Mouse (Mus musculus): ENCODE results near the gene Cdc42bpg. TPM values are rescaled to one million over a fixed set of nuclear protein-coding genes. Genes with fewer than 3 reads are reported as not detected.
"Not testable (repeated sequence)": the region's sequence is repeated elsewhere in the genome, so short reads cannot be mapped to it uniquely, and the experiment has no call there.

Cdc42bpg gene
- total and polyA plus RNA-seq, 2 experiments from 2014 or later = 0.33 to 6.0 TPM

DNA sequence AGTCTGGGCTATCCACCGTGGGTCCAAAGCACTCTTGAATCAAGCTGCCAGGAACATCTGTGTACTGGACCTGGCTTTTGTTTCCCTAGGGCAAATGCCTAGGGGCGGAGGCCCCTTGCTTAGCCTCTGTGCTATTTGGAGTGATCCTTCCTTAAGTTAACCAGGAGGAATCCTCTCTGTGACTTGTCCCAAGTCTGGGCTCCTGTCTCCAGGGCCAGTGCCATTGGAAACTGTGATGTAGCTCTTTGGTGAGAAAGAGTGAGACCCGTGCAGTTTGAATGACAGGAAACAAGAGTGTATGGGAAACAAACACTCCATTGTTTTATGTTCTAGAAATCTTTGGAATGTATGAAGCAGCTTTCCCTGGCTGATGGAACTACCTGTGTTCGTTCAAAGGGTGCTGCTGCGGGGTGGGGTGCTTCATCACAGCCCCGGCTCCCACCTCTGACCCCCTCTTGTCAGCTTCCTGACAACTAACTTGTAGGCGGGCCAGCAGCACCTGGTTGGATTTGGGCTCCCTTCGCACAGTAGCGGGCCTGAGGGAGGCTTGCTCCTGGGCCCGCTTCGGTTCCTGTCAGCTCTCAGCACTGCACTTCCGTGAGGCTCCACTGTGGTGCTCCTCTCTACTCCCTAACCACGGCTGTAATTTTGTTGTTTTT lies 17.9 kb upstream of the Cdc42bpg start:
- DNase-seq (ENCODE audit: low spot score) (no peak), ATAC-seq (no peak)
- Histone ChIP-seq H3K4me3 (ENCODE audit: low read length) (no peak overlapping the region), H3K27ac (no peak overlapping the region), H3K27me3 (ENCODE audit: insufficient read depth, low read length) (no peaks in the 10 kb centered on the region), H3K9me3 (ENCODE audit: low read length) (no peaks in the 10 kb centered on the region), H3K9ac (replicated peaks; ENCODE audit: low read length) (no peak overlapping the region), H3K4me2 (ENCODE audit: low read depth, low read length) (no peak overlapping the region), H3K36me3 (ENCODE audit: insufficient read depth, low read length) (peaks cover 4% of the 10 kb centered on the region; the same call in 1 of the 2 replicates), H3K4me1 (ENCODE audit: insufficient read depth, low read length) (no peaks in the 10 kb centered on the region; the same call in 1 of the 2 replicates)
- TF ChIP-seq CTCF (IDR thresholded peaks at IDR 0.05; ENCODE audit: low read depth) = no peak
- 76% methylated on average over 13 of the region's 13 CpGs for WGBS

DNA sequence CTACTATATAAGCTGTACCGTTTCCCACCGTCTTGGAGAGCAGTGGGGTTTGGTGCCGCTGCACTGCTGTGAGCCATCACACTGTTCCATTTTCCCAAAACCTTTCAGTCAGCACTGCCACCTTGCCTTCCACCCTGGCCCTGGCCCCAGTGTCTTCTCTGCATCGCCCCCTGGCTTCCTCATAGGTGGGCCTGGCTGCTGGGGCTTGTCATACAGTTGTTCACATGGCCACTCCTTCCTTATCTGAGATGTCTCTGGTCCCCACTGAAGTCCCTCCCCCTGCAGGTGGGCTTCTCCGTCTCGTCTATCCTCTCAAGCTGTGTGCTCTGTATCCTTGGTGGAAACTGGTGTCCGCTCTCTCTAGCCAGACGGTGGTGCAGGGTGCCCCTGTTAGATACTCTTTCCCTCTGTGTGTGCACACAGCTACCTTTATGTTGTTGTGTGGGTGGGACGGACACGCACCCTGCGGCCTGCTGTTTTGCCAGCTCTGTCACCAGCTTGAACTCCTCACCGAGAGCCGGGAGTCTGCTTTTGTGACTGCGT lies 16.5 kb upstream of the Cdc42bpg start:
- DNase-seq (ENCODE audit: low spot score) (no peak), ATAC-seq (no peak)
- peaks cover 3% of the 10 kb centered on the region; the same call in 1 of the 2 replicates for H3K36me3 ChIP-seq (ENCODE audit: insufficient read depth, low read length)
- no peak overlapping the region for H3K9ac ChIP-seq (replicated peaks; ENCODE audit: low read length)
- no peaks in the 10 kb centered on the region for H3K27me3 ChIP-seq (ENCODE audit: insufficient read depth, low read length)
- WGBS = 90% methylated on average over 14 of the region's 14 CpGs
- no peaks in the 10 kb centered on the region for H3K9me3 ChIP-seq (ENCODE audit: low read length)
- H3K27ac ChIP-seq = no peak overlapping the region
- H3K4me3 ChIP-seq (ENCODE audit: low read length) = no peak overlapping the region
- H3K4me1 ChIP-seq (ENCODE audit: insufficient read depth, low read length) = no peaks in the 10 kb centered on the region; the same call in 1 of the 2 replicates
- TF ChIP-seq CTCF (IDR thresholded peaks at IDR 0.05; ENCODE audit: low read depth) = no peak
- H3K4me2 ChIP-seq (ENCODE audit: low read depth, low read length) = no peak overlapping the region

DNA sequence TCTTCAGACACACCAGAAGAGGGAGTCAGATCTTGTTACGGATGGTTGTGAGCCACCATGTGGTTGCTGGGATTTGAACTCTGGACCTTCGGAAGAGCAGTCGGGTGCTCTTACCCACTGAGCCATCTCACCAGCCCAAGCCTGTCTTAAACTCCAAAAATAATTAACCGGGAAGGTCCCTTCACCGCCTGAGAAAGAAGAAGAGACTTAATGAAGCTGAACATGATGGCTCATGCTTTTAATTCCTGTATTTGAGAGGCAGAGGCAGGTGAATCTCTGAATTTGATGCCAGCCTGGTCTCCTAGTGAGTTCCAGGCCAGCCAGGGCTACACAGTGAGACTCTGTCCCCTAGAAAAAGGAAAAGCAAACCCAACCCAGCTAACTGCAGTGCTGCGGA lies 15.5 kb upstream of the Cdc42bpg start:
- not testable (repeated sequence) for H3K4me2 ChIP-seq (ENCODE audit: low read depth, low read length); H3K9ac ChIP-seq (replicated peaks; ENCODE audit: low read length); H3K27me3 ChIP-seq (ENCODE audit: insufficient read depth, low read length); ATAC-seq; H3K4me3 ChIP-seq (ENCODE audit: low read length); DNase-seq (ENCODE audit: low spot score); H3K4me1 ChIP-seq (ENCODE audit: insufficient read depth, low read length); H3K9me3 ChIP-seq (ENCODE audit: low read length)
- H3K27ac ChIP-seq = peak overlapping the region; percentile 41; the same call in 1 of the 2 replicates
- WGBS = 91% methylated on average over 5 of the region's 6 CpGs
- peaks cover 12% of the 10 kb centered on the region for H3K36me3 ChIP-seq (ENCODE audit: insufficient read depth, low read length)

DNA sequence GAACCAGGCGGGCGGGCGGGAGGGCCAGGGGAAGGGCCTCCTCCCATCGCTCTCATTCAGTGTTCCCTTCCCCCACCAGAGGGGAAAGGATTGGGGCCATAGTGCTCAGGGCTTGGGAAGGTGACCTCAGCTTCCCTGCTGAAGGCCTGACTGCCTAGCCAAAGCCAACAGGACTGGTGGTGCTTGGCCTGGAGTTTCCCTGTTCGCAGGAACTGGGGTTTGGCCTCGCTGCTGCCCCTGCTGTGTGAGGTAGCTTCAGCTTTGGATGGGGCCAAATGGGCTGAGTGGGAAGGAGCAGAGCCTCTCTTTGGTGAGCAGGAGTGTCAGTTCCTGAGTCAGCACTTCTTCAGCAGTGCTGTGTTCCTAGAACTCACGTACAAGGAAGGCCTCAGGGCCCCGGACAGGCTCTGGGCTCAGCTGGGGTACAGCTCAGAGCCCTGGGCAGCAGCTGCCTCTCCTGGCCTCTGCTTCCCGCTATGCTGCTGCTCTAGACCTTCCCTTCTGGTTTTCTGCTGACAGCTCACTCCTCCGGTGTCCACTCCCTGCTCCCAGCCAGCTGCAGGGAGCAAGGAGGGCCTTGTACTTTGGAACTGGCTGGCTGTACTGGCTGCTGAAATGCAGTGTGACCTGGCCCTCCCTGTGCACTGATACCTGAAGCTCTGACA lies 15.0 kb upstream of the Cdc42bpg start:
- ATAC-seq (no peak; the same call in 1 of the 2 replicates), DNase-seq (ENCODE audit: low spot score) (no peak)
- Histone ChIP-seq H3K27ac (peak overlapping the region; percentile 41; the same call in 1 of the 2 replicates), H3K27me3 (ENCODE audit: insufficient read depth, low read length) (no peaks in the 10 kb centered on the region), H3K4me2 (ENCODE audit: low read depth, low read length) (no peak overlapping the region), H3K4me3 (ENCODE audit: low read length) (no peak overlapping the region), H3K36me3 (ENCODE audit: insufficient read depth, low read length) (peaks cover 17% of the 10 kb centered on the region), H3K4me1 (ENCODE audit: insufficient read depth, low read length) (no peaks in the 10 kb centered on the region; the same call in 1 of the 2 replicates), H3K9ac (replicated peaks; ENCODE audit: low read length) (no peak overlapping the region), H3K9me3 (ENCODE audit: low read length) (no peaks in the 10 kb centered on the region)
- 70% methylated on average over 10 of the region's 10 CpGs for WGBS
- TF ChIP-seq CTCF (IDR thresholded peaks at IDR 0.05; ENCODE audit: low read depth) = no peak

DNA sequence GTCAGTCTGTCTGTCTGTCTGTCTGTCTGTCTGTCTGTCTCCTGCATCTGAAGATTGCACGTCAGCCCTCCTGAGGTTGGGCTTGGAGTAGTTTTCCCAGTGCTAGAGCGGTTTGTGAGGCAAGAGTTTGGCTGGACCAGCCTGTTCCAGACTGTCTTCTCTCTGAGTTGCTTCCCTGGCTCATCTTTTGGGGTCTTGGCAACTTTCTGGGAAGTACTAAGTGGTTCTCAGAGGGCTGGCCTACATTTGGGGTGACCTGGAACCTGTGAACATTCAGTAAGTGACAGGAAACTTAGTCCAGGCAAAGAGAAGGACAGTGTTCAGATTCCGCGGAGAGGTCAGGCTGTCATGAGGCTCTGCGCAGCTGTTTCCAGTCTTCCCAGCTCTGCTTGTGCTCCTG lies 14.0 kb upstream of the Cdc42bpg start:
- TF ChIP-seq CTCF (IDR thresholded peaks at IDR 0.05; ENCODE audit: low read depth) = no peak
- DNase-seq (ENCODE audit: low spot score) (no peak), ATAC-seq (no peak)
- Histone ChIP-seq H3K4me3 (ENCODE audit: low read length) (no peak overlapping the region), H3K9me3 (ENCODE audit: low read length) (no peaks in the 10 kb centered on the region), H3K27me3 (ENCODE audit: insufficient read depth, low read length) (no peaks in the 10 kb centered on the region), H3K4me2 (ENCODE audit: low read depth, low read length) (no peak overlapping the region), H3K4me1 (ENCODE audit: insufficient read depth, low read length) (no peaks in the 10 kb centered on the region; the same call in 1 of the 2 replicates), H3K36me3 (ENCODE audit: insufficient read depth, low read length) (peaks cover 25% of the 10 kb centered on the region), H3K9ac (replicated peaks; ENCODE audit: low read length) (no peak overlapping the region), H3K27ac (no peak overlapping the region)
- WGBS = 92% methylated on average over 5 of the region's 5 CpGs

DNA sequence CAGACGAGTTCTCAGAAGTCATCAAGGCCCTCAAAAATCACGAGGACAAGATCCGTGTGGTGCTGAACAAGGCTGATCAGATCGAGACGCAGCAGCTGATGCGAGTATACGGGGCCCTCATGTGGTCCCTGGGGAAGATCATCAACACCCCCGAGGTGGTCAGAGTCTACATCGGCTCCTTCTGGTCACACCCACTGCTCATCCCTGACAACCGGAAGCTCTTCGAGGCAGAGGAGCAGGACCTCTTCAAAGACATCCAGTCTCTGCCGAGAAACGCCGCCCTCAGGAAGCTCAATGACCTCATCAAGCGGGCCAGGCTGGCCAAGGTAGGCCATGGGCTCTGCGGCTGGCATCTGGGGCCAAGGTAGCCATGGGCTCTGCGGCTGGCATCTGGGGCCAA lies 12.0 kb upstream of the Cdc42bpg start:
- Histone ChIP-seq H3K36me3 (ENCODE audit: insufficient read depth, low read length) (peaks cover 43% of the 10 kb centered on the region), H3K9ac (replicated peaks; ENCODE audit: low read length) (no peak overlapping the region), H3K27me3 (ENCODE audit: insufficient read depth, low read length) (no peaks in the 10 kb centered on the region), H3K4me3 (ENCODE audit: low read length) (no peak overlapping the region), H3K27ac (no peak overlapping the region), H3K4me1 (ENCODE audit: insufficient read depth, low read length) (no peaks in the 10 kb centered on the region), H3K9me3 (ENCODE audit: low read length) (no peaks in the 10 kb centered on the region), H3K4me2 (ENCODE audit: low read depth, low read length) (no peak overlapping the region)
- no peak for TF ChIP-seq CTCF (IDR thresholded peaks at IDR 0.05; ENCODE audit: low read depth)
- ATAC-seq (no peak), DNase-seq (ENCODE audit: low spot score) (no peak)
- 94% methylated on average over 17 of the region's 17 CpGs for WGBS

Data from hindbrain, postnatal 0 days (tissue).